Mouse (Mus musculus) forebrain, embryonic 13.5 days (tissue): ENCODE measurements around the gene Anapc2. TPM values are rescaled to one million over a fixed set of nuclear protein-coding genes. Genes with fewer than 3 reads are reported as not detected.
A peak's percentile ranks its signal among the peaks of the same experiment; 100 is the strongest.

Source experiments
- ATAC-seq: fragments of 200-750 bp; cut with Nextera tagmentation; 2 replicates; pipeline ENCODE4 v1.8.0; 2017
- H3K27ac ChIP-seq: fragments of 300-500 bp; sonication (generic); 2 replicates; pipeline ENCODE4 v1.5.1; 2015; ENCODE audit warnings: inconsistent platforms, mild to moderate bottlenecking, moderate library complexity
- H3K27me3 ChIP-seq: fragments of 300-500 bp; sonication (generic); 2 replicates; pipeline ENCODE4 v1.6.1; 2015; ENCODE audit warnings: mild to moderate bottlenecking, inconsistent platforms
- H3K36me3 ChIP-seq: fragments of 300-500 bp; sonication (generic); 2 replicates; pipeline ENCODE4 v1.6.1; 2015; ENCODE audit warnings: mild to moderate bottlenecking, inconsistent platforms; ENCODE audit not compliant: poor library complexity, severe bottlenecking
- H3K4me1 ChIP-seq: fragments of 300-500 bp; sonication (generic); 2 replicates; pipeline ENCODE4 v1.6.1; 2015; ENCODE audit warnings: inconsistent platforms
- H3K4me2 ChIP-seq: fragments of 300-500 bp; sonication (generic); 2 replicates; pipeline ENCODE4 v1.6.1; 2015; ENCODE audit warnings: inconsistent platforms, mild to moderate bottlenecking, moderate library complexity
- H3K4me3 ChIP-seq: fragments of 300-500 bp; sonication (generic); 2 replicates; pipeline ENCODE4 v1.5.1; 2015; ENCODE audit warnings: mild to moderate bottlenecking, inconsistent platforms
- H3K9ac ChIP-seq: fragments of 300-500 bp; sonication (generic); 2 replicates; pipeline ENCODE4 v1.6.1; 2015; ENCODE audit warnings: mild to moderate bottlenecking, inconsistent platforms
- H3K9me3 ChIP-seq: fragments of 300-500 bp; sonication (generic); replicated peaks from 2 replicates; pipeline ENCODE4 v1.6.1; 2016; ENCODE audit warnings: inconsistent platforms
- WGBS: fragments of 180-500 bp; shearing (Covaris S2); methylation state at CpG from one replicate; pipeline ENCODE4 v1.1.7; 2015; 5-methylcytosine and 5-hydroxymethylcytosine counted together
- polyA plus RNA-seq: library from polyadenylated mRNA; unstranded; fragments of >200 nt; fragmentation: Nextera tagmentation; extraction: Ambion mirVana; gene quantifications from 2 replicates; pipeline ENCODE4 v1.2.1, GENCODE M21; 2015

The Anapc2 gene
- polyA plus RNA-seq, 1 experiment from 2014 or later = 126 TPM

GRCm38 (mm10) chr2:25262795-25263622 lies 9.3 kb upstream of the Anapc2 start:
- H3K4me3 ChIP-seq = peak overlapping the region; percentile 66
- peaks cover 4% of the 10 kb centered on the region; the same call in 1 of the 2 replicates for H3K36me3 ChIP-seq
- peaks cover 22% of the 10 kb centered on the region for H3K27me3 ChIP-seq
- no peak; the same call in 1 of the 2 replicates for ATAC-seq
- H3K4me1 ChIP-seq = peaks cover 56% of the 10 kb centered on the region
- peak overlapping the region; percentile 75 for H3K9ac ChIP-seq
- no peaks in the 10 kb centered on the region for H3K9me3 ChIP-seq
- H3K4me2 ChIP-seq = peak overlapping the region; percentile 99
- WGBS = under 1% methylated on average over 82 of the region's 82 CpGs
- H3K27ac ChIP-seq = 0 out of 2 replicates have a peak overlapping the region, but pooled peaks have one; percentile 42

GRCm38 (mm10) chr2:25263623-25264285 lies 8.5 kb upstream of the Anapc2 start:
- ATAC-seq = no peak

GRCm38 (mm10) chr2:25264286-25264660 lies 8.0 kb upstream of the Anapc2 start:
- WGBS = 78% methylated on average over 5 of the region's 5 CpGs
- Histone ChIP-seq H3K9me3 (no peaks in the 10 kb centered on the region), H3K4me1 (peaks cover 58% of the 10 kb centered on the region), H3K27me3 (peaks cover 22% of the 10 kb centered on the region), H3K4me3 (peak overlapping the region; percentile 66), H3K27ac (no peak overlapping the region), H3K9ac (peak overlapping the region; percentile 75; the same call in 1 of the 2 replicates), H3K4me2 (peak overlapping the region; percentile 99), H3K36me3 (peaks cover 16% of the 10 kb centered on the region)
- ATAC-seq = no peak

More at GRCm38 (mm10) chr2:25263623-25264285, 8.5 kb upstream of the Anapc2 start:
- Histone ChIP-seq H3K4me1 (peaks cover 58% of the 10 kb centered on the region), H3K4me3 (peak overlapping the region; percentile 66), H3K9ac (peak overlapping the region; percentile 75), H3K27ac (no peak overlapping the region), H3K4me2 (peak overlapping the region; percentile 99), H3K9me3 (no peaks in the 10 kb centered on the region), H3K27me3 (peaks cover 22% of the 10 kb centered on the region), H3K36me3 (peaks cover 11% of the 10 kb centered on the region; the same call in 1 of the 2 replicates)
- 25% methylated on average over 12 of the region's 12 CpGs for WGBS

- peaks cover 58% of the 10 kb centered on the region for H3K4me1 ChIP-seq
- ATAC-seq = no peak
- no peak overlapping the region for H3K27ac ChIP-seq
- peak overlapping the region; percentile 35 for H3K9ac ChIP-seq
- peaks cover 22% of the 10 kb centered on the region for H3K27me3 ChIP-seq
- H3K4me2 ChIP-seq = peak overlapping the region; percentile 99
- H3K9me3 ChIP-seq = no peaks in the 10 kb centered on the region
- peak overlapping the region; percentile 66; the same call in 1 of the 2 replicates for H3K4me3 ChIP-seq
- peaks cover 22% of the 10 kb centered on the region for H3K36me3 ChIP-seq
- 73% methylated on average over 3 of the region's 3 CpGs for WGBS
These were observed 7.4 kb upstream of the Anapc2 start for GRCm38 (mm10) chr2:25264851-25265250.

- Histone ChIP-seq H3K4me1 (peaks cover 66% of the 10 kb centered on the region), H3K4me3 (peak overlapping the region; percentile 3; the same call in 1 of the 2 replicates), H3K9me3 (no peaks in the 10 kb centered on the region), H3K27me3 (peaks cover 22% of the 10 kb centered on the region), H3K4me2 (peak overlapping the region; percentile 99), H3K9ac (peak overlapping the region; percentile 55), H3K27ac (peak overlapping the region; percentile 25; the same call in 1 of the 2 replicates), H3K36me3 (peaks cover 32% of the 10 kb centered on the region)
- 67% methylated on average over 6 of the region's 6 CpGs for WGBS
- no peak for ATAC-seq
These were observed 6.2 kb upstream of the Anapc2 start for GRCm38 (mm10) chr2:25265897-25266656.

- no peak overlapping the region; the same call in 1 of the 2 replicates for H3K4me3 ChIP-seq
- H3K36me3 ChIP-seq = peaks cover 32% of the 10 kb centered on the region
- H3K27me3 ChIP-seq = peaks cover 22% of the 10 kb centered on the region
- H3K9me3 ChIP-seq = no peaks in the 10 kb centered on the region
- WGBS = 42% methylated on average over 2 of the region's 2 CpGs
- peak overlapping the region; percentile 30 for H3K9ac ChIP-seq
- no peak overlapping the region; the same call in 1 of the 2 replicates for H3K27ac ChIP-seq
- no peak for ATAC-seq
- H3K4me2 ChIP-seq = peak overlapping the region; percentile 99
- H3K4me1 ChIP-seq = peaks cover 70% of the 10 kb centered on the region
These were observed 5.6 kb upstream of the Anapc2 start for GRCm38 (mm10) chr2:25266720-25267119.

- peaks cover 22% of the 10 kb centered on the region for H3K27me3 ChIP-seq
- H3K27ac ChIP-seq = peak overlapping the region; percentile 31; the same call in 1 of the 2 replicates
- H3K4me1 ChIP-seq = peaks cover 68% of the 10 kb centered on the region
These were observed 5.0 kb upstream of the Anapc2 start for GRCm38 (mm10) chr2:25267241-25267640.

GRCm38 (mm10) chr2:25267746-25268309 lies 4.5 kb upstream of the Anapc2 start:
- H3K36me3 ChIP-seq = peaks cover 32% of the 10 kb centered on the region
- no peak for ATAC-seq
- no peak overlapping the region for H3K4me2 ChIP-seq
- no peak overlapping the region; the same call in 1 of the 2 replicates for H3K27ac ChIP-seq
- H3K4me3 ChIP-seq = no peak overlapping the region
- WGBS = 82% methylated on average over 4 of the region's 4 CpGs
- peaks cover 22% of the 10 kb centered on the region for H3K27me3 ChIP-seq
- 0 out of 2 replicates have a peak overlapping the region, but pooled peaks have one; percentile 30 for H3K9ac ChIP-seq
- no peaks in the 10 kb centered on the region for H3K9me3 ChIP-seq
- H3K4me1 ChIP-seq = peaks cover 70% of the 10 kb centered on the region

More at GRCm38 (mm10) chr2:25267241-25267640, 5.0 kb upstream of the Anapc2 start:
- no peak for ATAC-seq
- Histone ChIP-seq H3K9me3 (no peaks in the 10 kb centered on the region), H3K36me3 (peaks cover 32% of the 10 kb centered on the region), H3K4me3 (no peak overlapping the region), H3K9ac (peak overlapping the region; percentile 30), H3K4me2 (peak overlapping the region; percentile 99; the same call in 1 of the 2 replicates)

- Histone ChIP-seq H3K9me3 (no peaks in the 10 kb centered on the region), H3K4me3 (peak overlapping the region; percentile 85), H3K27ac (peak overlapping the region; percentile 1; the same call in 1 of the 2 replicates), H3K4me1 (peaks cover 43% of the 10 kb centered on the region), H3K4me2 (peak overlapping the region; percentile 91), H3K9ac (peak overlapping the region; percentile 92), H3K27me3 (no peaks in the 10 kb centered on the region), H3K36me3 (peaks cover 69% of the 10 kb centered on the region)
- WGBS = under 1% methylated on average over 29 of the region's 29 CpGs
- ATAC-seq = peak; percentile 72
These were observed 237 bp downstream of the Anapc2 start for GRCm38 (mm10) chr2:25272515-25272914.

GRCm38 (mm10) chr2:25273010-25273409 lies 732 bp downstream of the Anapc2 start:
- Histone ChIP-seq H3K4me1 (peaks cover 38% of the 10 kb centered on the region), H3K36me3 (peaks cover 70% of the 10 kb centered on the region), H3K4me2 (peak overlapping the region; percentile 91), H3K27me3 (no peaks in the 10 kb centered on the region), H3K9me3 (no peaks in the 10 kb centered on the region), H3K9ac (peak overlapping the region; percentile 92), H3K4me3 (peak overlapping the region; percentile 85), H3K27ac (no peak overlapping the region)
- ATAC-seq = no peak
- WGBS = 44% methylated on average over 16 of the region's 16 CpGs
